Mouse (Mus musculus): ENCODE results near the gene Arl15.
A peak's percentile ranks its signal among the peaks of the same experiment; 100 is the strongest.

The Arl15 gene

DNA sequence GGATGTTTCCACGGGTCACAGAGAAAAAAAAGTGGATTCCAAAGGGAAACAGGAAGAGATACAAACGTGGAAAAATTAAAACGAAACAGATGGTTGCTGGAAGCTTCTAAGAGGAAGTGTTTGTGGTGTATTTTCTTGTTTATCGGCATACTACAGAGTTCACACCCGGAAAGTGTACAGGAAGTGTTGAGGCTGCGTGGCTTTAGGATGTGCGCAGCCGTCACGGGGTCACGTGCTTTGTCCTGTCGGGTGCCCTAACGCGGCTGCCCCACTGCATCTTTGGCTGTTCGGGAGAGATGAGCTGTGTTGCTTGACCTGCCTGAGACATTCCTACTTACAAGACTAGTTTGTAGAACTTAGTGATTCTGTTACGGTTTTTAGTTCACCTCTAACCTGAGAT lies 76.1 kb downstream of the Arl15 start:
- DNase-seq (ENCODE audit: low spot score in 2 of 2), result no peak

DNA sequence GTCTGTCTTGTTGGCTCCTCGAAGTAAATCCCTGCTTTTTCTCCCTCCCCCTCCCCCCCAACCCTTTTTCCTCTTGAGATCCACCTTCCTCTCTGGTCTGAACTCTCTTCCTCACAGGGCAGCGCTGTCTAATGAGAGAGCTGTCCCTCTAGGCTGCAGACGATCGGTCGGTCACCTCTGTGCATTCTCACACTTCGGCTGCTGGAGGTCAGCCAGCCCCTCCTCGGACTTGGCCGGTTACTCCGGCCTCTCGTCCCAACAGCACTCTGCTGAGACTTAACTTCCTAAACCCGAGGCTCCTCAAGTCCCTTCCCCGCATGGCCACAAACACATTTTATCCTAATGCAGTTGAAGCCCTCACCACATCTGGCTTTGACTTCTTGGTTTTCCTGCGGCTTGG lies 77.5 kb downstream of the Arl15 start:
- DNase-seq (ENCODE audit: low spot score in 2 of 2), result peak in 1 of 2 experiments; percentile 31

DNA sequence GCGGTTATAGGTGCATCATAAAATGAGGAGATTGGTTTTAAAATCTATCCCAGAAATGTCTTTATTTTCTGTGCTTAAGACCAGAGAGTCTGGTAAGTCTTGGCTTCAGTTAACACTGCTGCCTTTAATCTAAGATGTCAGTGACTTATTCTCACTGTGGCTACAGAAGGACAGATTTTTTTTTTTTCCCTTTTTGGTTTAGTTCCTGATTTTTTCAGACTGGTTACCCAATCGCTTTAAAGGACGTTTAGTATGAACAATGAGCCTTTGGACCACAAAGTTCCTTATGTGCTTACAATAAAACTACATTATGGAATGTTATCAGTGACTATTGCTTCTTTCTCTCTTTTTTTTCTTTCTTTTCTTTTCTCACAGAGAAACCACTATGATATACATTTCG lies 81.4 kb downstream of the Arl15 start:
- DNase-seq (ENCODE audit: low spot score in 2 of 2), result no peak

DNA sequence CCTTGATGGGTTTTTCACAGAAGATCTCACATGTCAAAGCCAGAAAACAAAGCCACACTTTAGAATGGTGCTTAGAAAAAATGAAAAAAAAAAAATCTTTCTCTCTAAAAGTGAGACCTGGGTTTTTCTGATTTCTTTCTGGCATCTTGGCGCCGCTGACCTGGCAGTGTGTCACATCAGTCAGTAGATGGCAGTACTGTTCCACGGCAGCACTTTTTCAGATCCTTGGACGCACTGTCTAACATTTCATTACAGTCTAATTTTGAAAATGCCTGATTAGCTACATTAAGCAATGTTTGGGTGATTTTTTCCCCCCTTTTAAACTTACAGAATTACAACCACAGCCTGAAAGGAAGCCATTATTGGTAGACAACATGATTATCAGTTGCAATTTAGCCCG lies 83.1 kb downstream of the Arl15 start:
- no peak for DNase-seq (ENCODE audit: low spot score in 2 of 2)

GRCm38 (mm10) chr13:113878571-113878970 lies 84.3 kb downstream of the Arl15 start:
- no peak for DNase-seq (ENCODE audit: low spot score in 2 of 2)

DNA sequence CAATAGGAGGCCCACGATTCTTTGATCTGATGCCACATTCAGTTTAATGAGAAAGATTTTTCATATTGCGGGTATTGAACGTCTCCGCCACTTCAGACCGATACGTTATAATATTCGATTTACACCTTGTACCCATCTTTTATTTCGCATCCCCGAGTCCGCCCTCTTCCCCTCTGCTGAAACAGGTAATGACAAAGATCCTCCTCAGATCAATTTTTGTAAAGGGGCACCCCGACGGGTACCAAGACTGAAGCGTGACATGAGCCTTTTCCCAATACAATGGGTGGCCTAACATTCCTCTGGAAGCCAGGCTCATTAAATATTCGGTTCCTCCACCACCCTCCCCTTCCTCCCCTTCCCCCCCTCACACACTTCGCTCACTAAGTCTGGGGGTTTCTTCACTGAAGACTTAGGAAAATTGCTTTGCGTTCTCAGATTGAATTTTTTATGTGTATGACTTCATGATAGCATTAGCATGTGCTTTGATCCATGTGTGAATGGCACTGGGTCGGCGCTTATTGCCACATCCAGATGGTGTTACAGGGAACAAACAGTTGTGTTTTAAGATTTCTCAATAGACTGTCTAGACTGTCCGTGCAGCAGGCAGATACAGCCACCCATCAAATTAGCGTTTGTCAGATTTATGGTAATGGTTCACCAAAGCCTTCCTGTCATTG lies 85.5 kb downstream of the Arl15 start:
- no peak for DNase-seq (ENCODE audit: low spot score in 2 of 2)

DNA sequence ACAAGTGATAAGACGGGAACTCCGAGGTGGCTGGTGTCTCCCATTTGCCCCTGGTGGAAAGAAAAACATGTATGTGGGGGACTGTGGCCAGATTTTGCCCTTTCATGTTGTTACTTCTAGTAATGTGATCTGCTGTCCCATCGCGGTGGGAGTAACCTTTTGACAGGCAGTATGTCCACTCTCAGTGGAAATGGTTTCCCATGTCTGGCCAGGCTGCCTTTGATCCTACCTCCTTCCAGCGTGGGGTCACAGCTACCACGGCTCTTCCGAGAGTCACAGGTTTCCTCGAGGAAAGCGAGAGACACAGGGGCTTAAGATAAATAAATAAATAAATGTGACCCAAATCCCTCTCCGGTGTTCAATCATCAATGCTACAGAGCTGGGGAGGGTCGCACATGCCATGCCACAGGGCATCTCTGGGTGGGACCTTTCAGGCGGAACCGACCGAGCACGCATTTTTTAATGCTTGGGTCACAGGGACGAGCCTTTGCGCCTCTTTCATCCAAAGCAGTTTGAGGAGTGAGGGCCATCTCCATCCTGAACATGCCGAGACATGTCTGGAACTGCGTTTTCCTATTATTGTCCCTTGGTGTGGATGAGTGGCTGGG lies 86.4 kb downstream of the Arl15 start:
- DNase-seq (ENCODE audit: low spot score in 2 of 2), result no peak

DNA sequence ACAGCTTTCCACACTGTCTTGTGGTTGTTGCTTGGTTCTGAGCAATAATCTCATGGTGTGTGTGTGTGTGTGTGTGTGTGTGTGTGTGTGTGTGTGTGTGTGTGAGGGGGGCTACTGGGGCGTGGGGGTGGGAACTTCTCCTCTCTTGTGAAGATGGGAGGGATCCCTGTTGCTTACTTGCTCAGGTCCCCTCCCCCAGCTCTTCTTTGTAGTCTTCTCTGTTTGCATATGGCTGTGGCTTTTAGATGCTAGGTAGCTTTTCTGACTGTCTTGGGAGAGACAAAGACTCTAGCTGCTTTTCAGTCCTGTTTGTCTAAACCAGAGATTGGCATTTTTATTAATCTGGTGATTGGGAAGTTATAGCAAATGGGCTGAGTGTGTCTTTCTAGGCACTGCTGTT lies 88.7 kb downstream of the Arl15 start:
- DNase-seq (ENCODE audit: low spot score in 2 of 2), result no peak

GRCm38 (mm10) chr13:113887090-113887489 lies 92.8 kb downstream of the Arl15 start:
- no peak for DNase-seq (ENCODE audit: low spot score in 2 of 2)

DNA sequence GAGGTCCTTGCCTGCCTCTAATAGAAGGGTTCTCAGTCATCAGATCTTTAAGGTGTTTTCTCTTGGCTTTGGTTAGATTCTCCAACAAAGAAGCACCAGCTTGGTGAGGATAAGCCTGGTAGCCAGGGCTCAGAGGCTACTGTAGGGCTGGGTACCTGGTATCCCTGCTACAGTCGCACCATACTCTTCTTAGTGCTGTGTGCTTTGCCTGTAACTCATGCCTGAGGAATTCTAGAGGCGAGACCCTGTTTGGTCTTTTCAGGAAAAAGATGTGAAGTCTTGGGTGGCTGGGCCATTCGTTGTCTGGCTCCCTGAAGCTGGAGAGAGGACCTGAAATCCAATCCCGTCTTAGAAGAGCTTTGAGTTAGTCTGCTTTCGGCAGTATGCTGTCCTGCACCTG lies 93.8 kb downstream of the Arl15 start:
- no peak for DNase-seq (ENCODE audit: low spot score in 2 of 2)

DNA sequence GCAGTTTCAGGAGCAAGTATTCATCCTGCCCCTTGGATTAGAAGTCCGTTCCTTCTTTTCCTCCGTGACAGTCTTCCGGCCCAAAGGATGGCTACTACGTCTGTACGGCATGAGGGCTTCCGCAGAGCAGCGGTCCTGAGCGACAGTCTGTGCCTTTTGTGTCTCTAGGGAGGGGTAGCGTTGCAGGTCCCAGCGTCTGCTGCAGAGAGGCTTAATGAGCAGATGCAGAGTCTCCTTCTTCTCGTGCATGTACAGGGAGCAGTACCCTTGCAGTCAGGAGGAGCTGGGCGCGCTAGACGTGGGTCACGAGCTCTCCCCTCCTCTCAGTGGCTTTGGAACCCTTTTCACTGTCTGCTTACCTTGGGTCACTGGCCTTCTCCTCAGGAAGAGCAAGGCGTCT lies 94.4 kb downstream of the Arl15 start:
- DNase-seq (ENCODE audit: low spot score in 2 of 2), result no peak

GRCm38 (mm10) chr13:113889140-113890055 lies 95.1 kb downstream of the Arl15 start:
- DNase-seq (ENCODE audit: low spot score in 2 of 2), result no peak

GRCm38 (mm10) chr13:113896684-113897083 lies 102.4 kb downstream of the Arl15 start:
- no peak for DNase-seq (ENCODE audit: low spot score in 2 of 2)

DNA sequence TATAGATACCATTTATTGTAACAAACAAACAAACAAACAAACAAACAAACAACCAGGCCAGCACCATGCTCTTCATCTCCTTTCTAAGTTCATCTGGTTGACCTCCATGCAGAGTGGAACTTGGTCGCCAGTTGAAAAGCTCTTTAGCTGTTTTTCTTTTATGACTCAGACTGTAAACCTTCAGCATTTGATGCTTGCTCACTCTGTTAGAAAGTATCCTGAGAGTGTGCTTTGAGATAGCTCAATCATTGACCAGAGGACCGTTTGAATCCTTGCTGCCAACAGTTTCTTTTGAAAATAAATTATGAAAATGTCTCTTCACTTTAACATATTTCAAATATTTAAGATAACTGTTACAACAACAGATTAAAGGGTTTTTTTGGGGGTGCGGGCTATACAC lies 103.2 kb downstream of the Arl15 start:
- DNase-seq (ENCODE audit: low spot score in 2 of 2), result no peak

DNA sequence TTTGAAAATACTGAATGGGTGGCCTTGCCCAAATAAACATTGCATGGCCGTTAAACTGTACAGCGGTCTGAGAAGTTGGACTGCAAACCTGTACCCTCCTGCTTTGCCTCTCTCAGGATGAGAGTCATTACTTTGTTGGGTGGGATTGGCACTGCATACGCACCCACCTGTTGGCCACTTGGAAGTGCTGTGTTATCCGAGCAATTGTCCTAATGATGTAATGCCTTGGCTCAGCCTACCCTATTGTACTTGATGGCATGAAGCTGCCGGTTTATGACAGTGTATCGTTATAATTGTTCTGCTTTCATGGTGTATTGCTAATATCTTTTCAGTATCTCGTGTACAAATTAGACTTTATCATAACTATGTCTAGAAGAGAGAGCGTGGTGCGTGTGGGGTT lies 103.6 kb downstream of the Arl15 start:
- DNase-seq (ENCODE audit: low spot score in 2 of 2), result no peak

GRCm38 (mm10) chr13:113901001-113901545 lies 106.8 kb downstream of the Arl15 start:
- DNase-seq (ENCODE audit: low spot score in 2 of 2), result no peak

DNA sequence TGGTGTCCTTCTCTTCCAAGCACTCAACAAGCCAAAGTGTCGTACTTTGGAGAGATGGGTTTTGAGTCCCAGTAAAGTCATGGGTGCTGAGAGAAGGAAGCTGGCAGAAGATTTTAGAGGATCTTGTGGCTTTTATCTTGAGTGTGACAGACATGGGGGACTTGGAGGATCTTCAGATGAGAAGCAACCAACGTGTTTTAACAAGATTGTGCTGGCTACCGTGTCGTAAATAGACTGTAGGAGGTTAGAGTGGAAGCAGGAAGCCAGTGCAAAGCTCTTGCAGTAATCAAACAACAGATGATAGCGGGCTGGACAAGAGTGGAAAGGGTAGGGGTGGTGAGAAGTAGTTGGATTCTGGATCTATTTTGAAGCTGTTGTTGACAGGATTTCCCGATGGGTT lies 109.0 kb downstream of the Arl15 start:
- DNase-seq (ENCODE audit: low spot score in 2 of 2), result no peak

GRCm38 (mm10) chr13:113911986-113912519 lies 117.7 kb downstream of the Arl15 start:
- DNase-seq (ENCODE audit: low spot score in 2 of 2), result no peak

GRCm38 (mm10) chr13:113914551-113914971 lies 120.3 kb downstream of the Arl15 start:
- no peak for DNase-seq (ENCODE audit: low spot score in 2 of 2)

GRCm38 (mm10) chr13:113915700-113916099 lies 121.4 kb downstream of the Arl15 start:
- DNase-seq (ENCODE audit: low spot score in 2 of 2), result no peak

DNA sequence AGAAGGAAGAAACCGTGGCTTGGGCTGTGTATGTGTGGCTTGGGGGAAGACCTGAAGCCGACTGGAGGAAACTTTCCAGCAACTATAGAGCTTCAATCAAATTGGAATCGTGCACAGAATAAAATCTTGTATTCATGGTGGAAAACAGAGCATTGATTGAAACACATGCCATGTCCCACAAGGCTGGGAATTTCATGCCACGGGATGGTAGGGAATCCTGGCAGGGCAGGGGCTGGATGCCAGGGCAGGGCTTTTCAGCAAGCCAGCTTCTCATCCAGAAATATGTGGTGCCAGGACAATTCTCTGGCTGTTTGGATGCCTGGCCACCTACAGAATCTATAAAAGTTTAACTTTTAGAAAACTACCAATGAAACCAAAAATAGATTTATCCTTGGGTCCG lies 122.5 kb downstream of the Arl15 start:
- DNase-seq (ENCODE audit: low spot score in 2 of 2), result no peak

GRCm38 (mm10) chr13:113917376-113917775 lies 123.1 kb downstream of the Arl15 start:
- DNase-seq (ENCODE audit: low spot score in 2 of 2), result no peak

All from urinary bladder, postnatal 4 days (tissue).